Mouse (Mus musculus): ENCODE measurements around the gene Arfgef2.

The Arfgef2 gene

DNA sequence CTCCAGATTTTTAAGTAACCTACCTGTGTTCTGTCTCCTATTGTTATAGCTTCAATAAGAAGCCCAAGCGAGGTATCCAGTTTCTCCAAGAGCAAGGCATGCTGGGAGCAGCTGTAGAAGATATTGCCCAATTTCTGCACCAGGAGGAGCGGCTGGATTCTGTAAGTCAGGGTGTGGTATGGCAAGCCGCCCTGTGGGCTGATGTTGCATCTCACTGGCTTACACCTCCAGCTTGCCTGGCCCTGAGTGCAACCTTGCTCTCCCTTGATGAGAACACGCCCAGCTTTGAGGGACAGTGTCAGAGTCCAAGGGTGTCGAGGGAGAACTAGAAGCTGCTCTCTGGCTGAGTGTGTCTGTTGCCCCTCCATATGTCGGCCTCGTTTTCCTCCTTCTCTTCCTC lies 53.8 kb downstream of the Arfgef2 start:
- no peak for DNase-seq (ENCODE audit: low spot score)

DNA sequence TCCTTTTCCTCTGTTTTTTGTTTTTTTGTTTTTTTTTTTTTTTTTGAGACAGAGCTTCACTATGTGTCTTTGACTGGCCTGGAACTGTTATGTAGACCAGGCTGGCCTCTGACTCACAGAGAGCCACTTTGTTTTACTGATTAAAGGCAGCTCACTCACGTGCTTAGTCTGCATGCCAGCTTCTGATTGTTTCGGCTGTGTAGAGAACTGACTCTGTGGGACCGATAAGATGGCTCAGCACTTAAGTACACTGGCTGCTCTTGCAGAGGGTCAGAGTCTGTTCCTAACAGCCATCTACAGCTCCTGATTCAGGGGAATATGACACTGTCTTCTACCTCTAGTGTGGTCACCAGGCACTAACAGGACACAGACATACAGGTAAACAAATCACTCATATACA lies 57.1 kb downstream of the Arfgef2 start:
- DNase-seq (ENCODE audit: low spot score): no peak

DNA sequence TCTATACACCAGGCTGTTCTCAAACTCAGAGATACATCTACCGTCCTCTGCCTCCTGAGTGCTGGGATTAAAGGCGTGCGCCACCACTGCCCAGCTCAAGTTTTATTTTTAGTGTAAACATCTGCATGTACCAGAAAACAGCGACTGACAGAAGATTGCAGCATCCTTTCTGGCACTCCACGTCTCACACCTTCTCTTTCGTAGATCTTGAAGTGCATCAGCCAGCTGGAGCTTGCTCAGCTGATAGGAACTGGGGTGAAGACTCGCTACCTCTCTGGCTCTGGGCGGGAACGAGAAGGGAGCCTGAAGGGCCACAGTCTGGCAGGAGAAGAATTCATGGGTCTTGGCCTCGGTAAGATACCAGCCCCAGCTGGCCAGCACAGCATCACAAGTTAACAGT lies 60.1 kb downstream of the Arfgef2 start:
- no peak for DNase-seq (ENCODE audit: low spot score)

DNA sequence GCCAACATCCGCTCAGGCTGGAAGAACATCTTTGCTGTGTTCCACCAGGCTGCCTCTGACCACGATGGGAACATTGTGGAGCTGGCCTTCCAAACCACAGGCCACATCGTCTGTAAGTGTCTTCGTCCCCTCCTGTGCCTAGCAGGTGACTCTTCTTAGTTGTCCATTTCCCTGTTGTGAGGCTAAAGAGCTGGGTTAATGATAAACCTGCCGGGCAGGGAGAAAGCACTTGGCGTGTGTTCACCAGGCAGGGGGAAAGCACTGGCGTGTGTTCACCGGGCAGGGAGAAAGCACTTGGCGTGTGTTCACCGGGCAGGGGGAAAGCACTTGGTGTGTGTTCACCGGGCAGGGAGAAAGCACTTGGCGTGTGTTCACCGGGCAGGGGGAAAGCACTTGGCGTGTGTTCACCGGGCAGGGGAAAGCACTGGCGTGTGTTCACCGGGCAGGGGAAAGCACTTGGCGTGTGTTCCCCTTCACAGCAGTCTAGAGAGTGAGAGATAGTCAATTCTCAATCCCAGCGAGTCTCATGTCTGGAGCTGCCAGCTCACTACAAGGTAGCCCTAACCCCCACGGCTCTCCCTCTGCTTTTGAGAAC lies 65.0 kb downstream of the Arfgef2 start:
- no peak for DNase-seq (ENCODE audit: low spot score)

DNA sequence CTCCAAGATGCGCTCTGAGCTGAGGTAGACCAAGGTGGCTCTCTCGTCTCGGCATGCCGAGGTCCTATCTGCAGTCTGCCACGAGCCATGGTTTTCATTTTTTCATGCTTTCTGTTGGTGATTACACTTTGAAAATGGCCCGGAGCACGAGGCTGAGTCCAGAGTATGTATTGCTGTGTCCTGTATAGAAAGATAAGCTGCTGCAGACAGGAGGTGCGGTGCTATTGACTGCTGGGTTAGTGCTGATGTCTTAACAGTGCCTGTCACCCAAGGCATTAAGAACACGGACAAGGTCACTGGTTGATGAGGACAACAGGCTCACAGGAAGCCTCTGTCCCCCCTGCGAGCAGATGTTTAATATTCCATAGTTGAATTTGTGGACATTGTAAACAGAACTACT lies 65.5 kb downstream of the Arfgef2 start:
- DNase-seq (ENCODE audit: low spot score): no peak

DNA sequence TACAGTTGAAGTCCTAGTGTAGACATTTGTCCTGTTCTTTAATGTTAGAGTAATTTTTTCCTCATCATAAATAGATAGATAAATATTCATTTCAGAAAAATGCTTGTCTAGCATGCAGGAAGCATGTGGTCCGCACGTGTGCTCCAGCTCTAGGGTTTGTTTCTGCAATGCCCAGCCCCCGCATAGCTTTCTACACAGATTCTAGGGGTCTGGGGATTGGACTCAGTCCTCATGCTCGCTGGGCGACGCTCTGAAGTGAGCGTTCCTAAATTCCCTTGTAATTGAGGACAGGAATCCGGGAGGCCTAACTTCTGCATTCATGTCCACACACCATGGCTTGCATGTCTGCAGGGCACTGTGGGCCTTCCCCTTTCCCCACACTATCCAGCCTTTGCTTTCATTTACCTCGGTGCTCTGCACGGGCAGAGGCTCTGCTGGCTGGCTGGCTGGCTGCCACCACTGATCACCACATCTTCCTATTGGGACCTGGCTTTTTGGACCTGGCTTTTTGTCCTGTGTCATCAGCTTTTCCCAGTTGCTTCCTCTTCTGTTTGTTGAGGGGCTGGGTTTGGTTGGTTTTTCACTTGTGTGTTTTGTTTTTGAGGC lies 69.4 kb downstream of the Arfgef2 start:
- no peak for DNase-seq (ENCODE audit: low spot score)

DNA sequence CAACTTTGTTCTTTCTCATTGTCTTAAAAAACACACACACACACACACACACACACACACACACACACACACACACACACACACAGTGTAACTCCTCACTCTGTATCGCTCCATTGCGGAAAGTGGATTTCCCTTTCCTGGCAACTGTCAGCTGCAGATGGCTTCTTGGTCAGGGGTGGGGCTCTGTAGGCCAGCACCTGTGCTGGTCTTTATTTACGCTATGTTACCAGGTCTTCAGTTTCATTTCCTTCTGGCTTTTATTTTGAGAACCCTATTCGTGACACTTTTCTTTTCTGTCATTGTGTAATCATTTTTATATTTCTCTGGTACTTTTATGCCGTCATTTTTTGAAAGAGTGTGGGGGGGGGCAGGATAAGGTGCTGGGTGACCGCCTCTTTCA lies 70.2 kb downstream of the Arfgef2 start:
- DNase-seq (ENCODE audit: low spot score): no peak

DNA sequence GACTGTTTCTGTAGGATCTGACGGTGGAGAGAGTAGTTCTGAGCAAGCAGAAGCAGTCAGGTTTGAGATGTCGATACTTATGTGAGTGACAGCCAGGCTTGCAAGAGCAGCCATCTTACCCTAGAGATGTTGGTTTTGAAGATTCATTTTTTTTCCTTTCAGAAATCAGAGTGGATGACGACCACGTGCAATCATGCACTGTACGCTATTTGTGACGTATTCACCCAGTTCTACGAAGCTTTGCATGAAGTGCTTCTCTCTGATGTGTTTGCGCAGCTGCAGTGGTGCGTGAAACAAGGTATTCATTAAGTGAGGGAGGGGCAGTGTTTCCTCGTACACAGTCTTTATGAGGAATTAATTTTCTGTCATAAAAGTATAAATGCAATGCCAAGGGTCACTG lies 70.9 kb downstream of the Arfgef2 start:
- DNase-seq (ENCODE audit: low spot score): no peak

DNA sequence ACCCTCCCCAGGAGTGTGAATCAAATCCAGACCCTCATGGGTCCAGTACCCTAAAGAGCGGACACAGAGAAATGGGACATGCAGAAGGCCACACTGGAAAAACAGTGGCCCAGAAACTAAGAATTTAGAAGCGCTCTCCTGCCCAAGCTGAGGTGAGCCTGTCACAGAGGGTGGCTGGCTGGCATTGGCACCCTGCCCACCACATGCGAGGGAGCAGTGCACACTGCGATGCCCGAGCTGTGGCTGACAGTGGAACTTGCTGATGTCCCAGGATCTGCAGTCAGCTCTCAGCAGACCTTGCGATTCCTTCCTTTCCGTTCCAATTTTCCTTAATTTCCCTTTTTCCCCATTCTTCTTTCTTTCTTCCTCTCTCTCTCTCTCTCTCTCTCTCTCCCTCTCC lies 79.7 kb downstream of the Arfgef2 start:
- no peak for DNase-seq (ENCODE audit: low spot score)

DNA sequence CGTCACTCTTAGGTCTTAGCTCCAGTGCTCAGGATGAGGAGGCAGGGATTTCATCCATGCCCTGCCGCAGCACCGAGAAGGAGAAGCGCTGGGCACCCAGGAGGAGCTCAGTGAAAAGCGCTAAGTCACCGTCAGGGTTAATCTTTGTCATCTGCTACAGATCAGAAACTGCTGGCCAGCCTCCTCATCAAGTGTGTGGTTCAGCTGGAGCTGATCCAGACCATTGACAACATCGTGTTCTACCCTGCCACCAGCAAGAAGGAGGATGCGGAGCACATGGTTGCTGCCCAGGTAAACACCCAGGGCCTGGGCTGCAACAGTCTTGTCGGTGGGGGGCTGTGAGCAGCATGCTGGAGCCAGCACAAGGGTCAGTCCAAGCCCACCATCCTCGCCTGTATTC lies 80.2 kb downstream of the Arfgef2 start:
- no peak for DNase-seq (ENCODE audit: low spot score)

DNA sequence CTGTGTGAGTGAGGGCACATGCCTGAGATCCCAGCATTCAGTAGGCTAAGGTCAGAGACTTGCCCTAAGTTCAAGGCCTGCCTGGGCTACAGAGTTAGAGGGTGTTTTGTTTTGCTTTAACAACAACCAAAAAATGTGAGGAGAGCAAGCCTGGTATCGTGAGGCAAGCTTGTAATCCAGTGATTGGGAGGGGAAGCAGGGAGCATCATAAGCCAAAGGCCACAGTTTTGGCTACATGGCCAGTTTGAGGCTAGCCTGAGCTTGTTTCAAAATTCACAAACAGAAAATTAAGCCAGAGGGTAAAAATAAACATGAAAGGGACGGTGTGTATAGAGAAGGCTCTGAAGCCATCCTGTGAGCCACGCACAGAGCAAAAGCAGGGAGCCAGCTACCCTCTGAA lies 80.8 kb downstream of the Arfgef2 start:
- DNase-seq (ENCODE audit: low spot score): no peak

DNA sequence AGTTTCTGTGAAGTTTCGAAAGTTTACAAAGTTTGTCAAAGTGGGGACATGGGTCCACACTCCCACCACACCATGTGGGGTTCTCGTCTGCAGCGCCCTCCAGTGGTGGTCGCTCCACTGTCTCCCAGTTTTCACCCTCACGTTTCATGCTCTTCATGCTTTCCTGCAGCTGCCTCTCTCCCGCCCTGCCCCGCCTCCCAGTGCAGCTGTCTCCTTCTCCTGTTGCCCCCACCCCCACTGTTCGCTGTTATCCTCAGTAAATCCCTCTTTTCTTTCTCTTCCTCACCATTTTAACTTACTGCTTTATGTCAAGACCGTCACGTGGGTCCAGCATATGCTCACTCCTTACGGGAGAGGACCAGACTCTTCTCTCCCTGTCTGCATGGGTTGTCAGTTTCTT lies 82.4 kb downstream of the Arfgef2 start:
- no peak for DNase-seq (ENCODE audit: low spot score)

DNA sequence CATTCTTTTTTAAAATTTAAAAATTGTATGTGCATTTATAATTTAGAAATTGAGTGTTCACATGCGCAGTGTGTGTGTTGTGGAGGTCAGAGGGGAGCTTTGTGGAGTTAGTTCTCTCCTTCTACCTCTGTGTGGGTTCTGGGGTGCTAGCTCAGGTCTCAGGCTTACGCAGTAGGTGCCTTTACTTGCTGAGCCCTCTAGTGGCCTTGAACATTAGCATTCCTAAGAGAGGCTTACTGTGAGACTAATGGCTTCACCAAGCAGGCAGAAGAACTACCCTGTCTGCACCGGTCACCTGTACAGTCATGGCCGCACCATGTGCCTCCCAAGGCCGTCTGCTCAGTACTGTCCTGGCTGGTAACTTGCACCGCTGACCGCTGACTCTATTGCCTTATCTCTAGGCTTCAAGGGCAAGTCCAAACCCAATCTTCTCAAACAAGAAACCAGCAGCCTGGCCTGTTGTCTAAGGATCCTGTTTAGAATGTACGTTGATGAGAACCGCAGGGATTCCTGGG lies 86.0 kb downstream of the Arfgef2 start:
- DNase-seq (ENCODE audit: low spot score): no peak

DNA sequence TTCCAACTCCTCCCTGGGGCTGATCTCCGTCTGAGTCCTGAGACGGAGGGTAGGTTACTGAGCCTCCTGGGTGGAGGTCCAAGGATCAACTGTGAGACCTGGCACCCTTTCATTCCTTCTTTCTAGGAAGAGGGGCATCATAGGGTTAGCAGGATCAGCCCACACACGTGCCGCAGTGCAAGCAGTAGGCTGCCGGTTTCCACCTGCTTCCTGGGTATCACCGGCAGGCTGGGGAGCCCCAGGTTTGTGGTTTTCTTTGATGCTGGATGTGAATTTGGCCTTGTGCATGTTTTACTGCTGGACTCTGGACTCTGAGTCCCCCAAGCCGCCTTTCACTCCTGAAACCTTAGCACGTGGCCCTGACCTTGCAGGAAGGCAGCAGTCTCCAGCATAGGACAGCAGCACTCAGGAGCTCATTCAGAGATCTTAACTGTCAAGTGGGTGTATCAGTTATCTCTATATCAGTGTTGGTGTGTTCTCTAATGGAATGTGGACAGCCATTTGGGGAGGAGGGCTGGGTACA lies 86.8 kb downstream of the Arfgef2 start:
- DNase-seq (ENCODE audit: low spot score): no peak

DNA sequence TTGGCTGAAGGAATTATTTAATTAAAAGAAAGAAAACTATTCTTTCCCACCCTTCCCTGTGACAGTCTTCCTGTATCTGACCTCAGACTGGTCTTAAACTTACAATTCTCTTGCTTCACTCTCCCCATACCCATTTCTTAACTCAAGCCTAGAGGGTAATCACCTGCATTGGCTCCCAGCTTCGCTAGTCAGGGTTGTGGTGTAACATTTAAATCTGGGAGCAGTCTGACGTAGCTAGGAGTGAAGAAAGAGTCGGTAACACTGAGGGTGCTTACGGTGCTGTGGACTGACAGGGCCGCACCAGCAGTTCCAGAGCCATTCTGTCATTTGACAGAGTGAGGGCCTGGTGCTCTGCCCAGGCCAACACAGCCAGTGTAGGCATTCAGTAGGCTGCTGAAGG lies 87.6 kb downstream of the Arfgef2 start:
- no peak for DNase-seq (ENCODE audit: low spot score)

DNA sequence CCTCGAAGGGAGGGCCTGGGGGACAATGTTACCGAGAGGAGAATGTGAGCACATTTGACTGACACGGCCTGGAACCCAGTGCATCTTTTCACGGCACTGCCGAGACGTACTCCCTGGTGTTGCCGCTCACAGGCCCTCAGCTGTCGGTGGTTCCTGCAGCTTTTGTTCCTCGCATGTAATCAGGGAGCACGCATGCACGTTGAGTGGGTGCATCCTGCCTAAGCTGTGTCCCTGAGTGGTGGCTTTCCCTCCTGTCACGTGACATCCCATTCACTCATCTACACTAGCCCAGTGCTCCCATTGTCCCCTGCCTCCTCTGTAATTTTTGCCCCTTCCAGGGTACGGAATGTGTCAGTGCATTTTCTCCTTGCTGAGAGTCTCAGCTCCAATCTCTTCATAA lies 91.0 kb downstream of the Arfgef2 start:
- DNase-seq (ENCODE audit: low spot score): no peak

DNA sequence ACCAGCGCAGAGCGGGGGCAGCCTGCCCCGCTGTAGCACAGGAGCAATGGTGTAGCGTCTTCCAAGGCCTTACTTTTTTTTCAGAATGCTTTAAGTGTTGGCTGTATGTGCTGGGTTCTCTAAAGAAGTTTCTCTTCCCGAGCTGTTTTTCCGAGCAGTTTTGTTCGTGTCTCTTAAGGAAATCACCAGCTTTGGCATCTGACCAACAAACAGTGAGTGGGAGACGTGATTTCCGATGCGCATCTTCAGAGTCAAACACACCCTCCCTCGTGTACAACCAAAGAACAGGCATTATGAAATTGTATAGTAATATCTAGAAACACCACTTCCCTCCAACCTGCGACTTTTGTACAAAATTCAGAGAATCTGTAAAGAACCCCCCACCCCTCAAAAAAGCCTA lies 91.6 kb downstream of the Arfgef2 start:
- DNase-seq (ENCODE audit: low spot score): no peak

DNA sequence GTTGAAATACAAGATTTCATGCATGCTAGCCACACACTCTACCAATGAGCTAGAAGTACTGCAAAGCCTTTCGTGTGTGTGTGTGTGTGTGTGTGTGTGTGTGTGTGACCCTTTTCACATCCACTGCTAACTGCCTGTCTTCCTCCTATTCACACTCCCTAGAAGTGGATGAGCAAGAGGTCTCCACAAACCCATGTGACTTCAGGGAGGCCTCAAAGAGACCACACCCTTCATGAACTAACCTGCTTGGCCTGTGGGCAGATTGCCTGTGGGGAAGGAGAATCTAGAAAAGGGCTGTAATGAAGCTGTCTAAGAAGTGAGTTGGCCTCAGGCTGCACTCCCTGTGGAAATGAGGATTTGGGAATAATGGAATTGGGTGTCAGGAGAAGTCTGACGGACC lies 93.8 kb downstream of the Arfgef2 start:
- DNase-seq (ENCODE audit: low spot score): no peak

DNA sequence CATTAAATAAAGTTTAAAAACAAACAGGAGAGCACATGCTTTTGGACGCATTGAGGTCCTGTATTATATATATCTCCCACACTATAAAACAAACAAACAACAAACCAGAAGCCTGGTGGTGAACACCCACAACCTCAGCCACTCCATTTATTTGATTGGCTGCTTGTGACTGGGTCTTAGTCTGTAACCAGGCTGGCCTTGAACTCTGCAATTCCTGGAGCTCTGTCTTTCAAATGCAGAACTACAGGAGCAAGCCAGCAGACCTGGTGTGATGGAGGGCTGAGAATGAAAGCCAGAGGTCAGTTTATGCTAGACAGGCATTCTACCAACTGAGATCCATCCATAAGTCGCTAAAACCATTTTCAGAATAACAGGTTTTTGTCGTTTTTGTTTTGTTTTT lies 94.4 kb downstream of the Arfgef2 start:
- DNase-seq (ENCODE audit: low spot score): no peak

DNA sequence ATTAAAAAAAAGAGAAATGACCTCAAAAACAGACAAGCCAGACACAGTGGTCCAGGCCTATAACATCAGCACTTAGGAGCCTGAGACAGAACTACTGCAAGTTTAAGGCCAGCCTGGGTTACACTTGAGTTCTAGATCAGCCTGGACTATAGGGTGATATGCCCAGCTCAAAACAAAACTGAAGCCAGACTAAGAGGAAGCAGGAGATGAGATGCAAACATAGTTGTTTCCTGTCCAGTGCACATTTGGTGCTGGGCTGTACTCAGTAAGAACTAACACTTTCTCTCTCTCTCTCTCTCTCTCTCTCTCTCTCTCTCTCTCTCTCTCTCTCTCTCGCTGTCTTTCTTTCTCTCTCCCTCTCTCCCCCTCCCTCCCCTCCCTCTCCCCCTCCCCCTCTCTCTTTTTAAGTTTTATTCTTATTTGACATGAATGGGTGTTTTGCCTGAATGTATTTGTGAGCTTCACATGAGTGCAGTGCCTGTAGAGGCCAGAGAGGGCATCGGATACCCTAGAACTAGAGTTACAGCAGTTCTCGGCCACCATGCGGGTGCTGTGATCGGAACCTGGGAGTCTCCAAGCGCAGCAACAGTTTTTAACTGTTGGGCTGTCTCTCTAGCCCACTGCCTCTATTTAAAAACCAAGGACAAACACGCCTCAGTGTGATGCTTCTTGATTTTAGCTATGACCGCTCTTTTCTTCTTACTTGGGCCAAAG lies 95.6 kb downstream of the Arfgef2 start:
- no peak for DNase-seq (ENCODE audit: low spot score)

DNA sequence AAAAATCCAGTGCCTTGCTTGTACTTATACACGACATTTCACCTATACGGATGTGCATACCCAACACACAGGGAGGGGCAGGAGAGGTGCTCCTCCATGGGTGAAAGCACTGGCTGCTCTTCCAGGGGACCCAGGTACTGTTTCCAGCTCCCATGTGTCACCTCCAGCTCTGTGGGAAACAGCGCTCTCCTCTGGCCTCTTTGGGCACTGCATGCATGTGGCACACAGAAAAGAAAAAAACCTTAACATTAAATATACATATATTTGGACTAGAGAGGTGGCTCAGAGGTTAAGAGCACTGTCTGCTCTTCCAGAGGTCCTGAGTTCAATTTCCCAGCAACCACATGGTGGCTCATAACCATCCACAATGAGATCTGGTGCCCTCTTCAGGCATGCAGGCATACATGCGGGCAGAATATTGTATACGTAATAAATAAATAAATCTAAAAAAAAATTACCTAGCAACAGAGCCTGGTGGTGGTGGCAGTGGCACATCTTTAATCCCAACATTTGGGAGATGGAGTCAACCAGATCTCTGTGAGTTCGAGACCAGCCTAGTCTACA lies 98.4 kb downstream of the Arfgef2 start:
- DNase-seq (ENCODE audit: low spot score): no peak

DNA sequence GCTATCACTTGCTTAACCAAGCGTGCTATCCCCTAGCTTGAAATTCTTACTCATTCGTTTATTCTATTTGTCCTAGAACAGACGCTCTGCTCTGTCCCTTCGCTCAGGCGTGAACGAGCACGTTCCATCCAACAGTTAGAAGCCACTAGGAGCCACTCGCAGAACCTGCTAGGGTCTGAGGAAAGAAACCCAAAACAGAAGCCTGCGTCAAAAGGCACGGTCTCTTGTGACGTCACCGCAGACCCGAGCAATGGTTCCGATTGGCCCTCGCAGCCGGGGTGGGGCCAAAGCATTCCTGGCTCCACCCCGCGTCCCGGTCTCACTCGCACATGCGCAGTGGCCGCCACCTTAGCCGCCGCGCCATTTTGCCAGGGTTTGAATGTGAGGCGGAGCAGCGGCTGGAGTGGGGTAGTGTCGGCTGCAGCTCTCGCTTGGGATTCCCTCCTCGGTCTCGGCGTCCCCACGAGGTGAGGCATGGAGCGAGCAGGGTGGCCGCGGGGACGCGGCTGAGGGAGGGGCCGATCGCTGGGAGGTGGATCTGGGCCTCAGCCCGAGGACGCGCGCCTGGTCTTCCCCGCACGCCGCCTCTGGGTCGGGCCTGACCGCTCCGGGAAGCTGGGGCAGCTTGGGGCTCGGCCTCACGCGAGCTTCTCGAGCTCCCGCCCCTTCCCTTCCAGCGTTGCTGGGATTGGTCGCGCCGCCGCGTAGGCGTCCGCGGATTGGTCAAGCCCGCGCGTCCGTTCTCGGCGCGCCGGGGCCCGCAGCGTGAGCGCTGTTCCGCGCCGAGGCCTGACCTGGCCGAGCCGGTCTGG lies 100.5 kb downstream of the Arfgef2 start, which contains the start of gene Cse1l:
Gene Cse1l, plus strand, starts transcription at position 330 of the 812 bp plus-strand sequence.
- DNase-seq (ENCODE audit: low spot score): peak; percentile 93
